Mouse (Mus musculus) MEL (cell line): Measurements from ENCODE around the gene Poc1a. TPM values are rescaled to one million over a fixed set of nuclear protein-coding genes. Genes with fewer than 3 reads are reported as not detected.

Experiments used
- DNase-seq: peaks from one replicate; pipeline ENCODE4 v3.0.0; 2011; ENCODE audit warnings: low read depth, low spot score
- H3K27ac ChIP-seq: 2 replicates; pipeline ENCODE4 v1.5.1; 2012; ENCODE audit warnings: low read depth, mild to moderate bottlenecking, control low read depth, low read length, moderate library complexity; ENCODE audit not compliant: control insufficient read depth
- H3K27me3 ChIP-seq, 2 experiments: fragments of 150-350 bp in 1 of 2; sonication (generic) in 1 of 2; 2 replicates each; pipeline ENCODE4 v1.6.1; 2012; ENCODE audit warnings: low read length in 2 of 2, mild to moderate bottlenecking in 2 of 2, improper control_type of control experiment in 1 of 2, moderate library complexity in 1 of 2; ENCODE audit not compliant: insufficient read depth in 2 of 2, control insufficient read depth in 1 of 2
- H3K36me3 ChIP-seq, 2 experiments: 2 replicates each; pipeline ENCODE4 v1.6.1; 2012 to 2014; ENCODE audit warnings: low read length in 2 of 2, improper control_type of control experiment in 1 of 2, inconsistent platforms in 1 of 2, mild to moderate bottlenecking in 1 of 2; ENCODE audit not compliant: insufficient read depth in 2 of 2, control insufficient read depth in 1 of 2
- H3K4me1 ChIP-seq, 2 experiments: fragments of 150-350 bp in 1 of 2; sonication (generic) in 1 of 2; 2 replicates each; pipeline ENCODE4 v1.6.1; 2012; ENCODE audit warnings: low read length in 2 of 2, improper control_type of control experiment in 1 of 2, mild to moderate bottlenecking in 1 of 2; ENCODE audit not compliant: insufficient read depth in 2 of 2, control insufficient read depth in 1 of 2
- H3K4me3 ChIP-seq, 2 experiments: fragments of 150-350 bp in 1 of 2; sonication (generic) in 1 of 2; 2 replicates each; pipeline ENCODE4 v1.5.1; 2012; ENCODE audit warnings: low read depth in 2 of 2, low read length in 2 of 2, mild to moderate bottlenecking in 2 of 2, moderate library complexity in 2 of 2, control low read depth in 1 of 2, improper control_type of control experiment in 1 of 2; ENCODE audit not compliant: control insufficient read depth in 1 of 2, insufficient read depth in 1 of 2
- H3K79me2 ChIP-seq: 2 replicates; pipeline ENCODE4 v1.6.1; 2012; ENCODE audit warnings: mild to moderate bottlenecking, low read length, moderate library complexity; ENCODE audit not compliant: control insufficient read depth, poor library complexity, insufficient read depth
- H3K9ac ChIP-seq: 2 replicates; pipeline ENCODE4 v1.6.1; 2012; ENCODE audit warnings: low read depth, mild to moderate bottlenecking, control low read depth, low read length, moderate library complexity; ENCODE audit not compliant: control insufficient read depth, poor library complexity, severe bottlenecking
- H3K9me3 ChIP-seq: fragments of 150-350 bp; sonication (generic); replicated peaks from 2 replicates; pipeline ENCODE4 v1.6.1; 2012; ENCODE audit warnings: mild to moderate bottlenecking, low read length, improper control_type of control experiment, moderate library complexity; ENCODE audit not compliant: insufficient read depth
- BHLHE40 ChIP-seq: IDR thresholded peaks from 2 replicates; pipeline ENCODE4 v1.6.1; 2012; ENCODE audit warnings: low read depth, mild to moderate bottlenecking, inconsistent platforms, low read length, improper control_type of control experiment, borderline replicate concordance
- CHD1 ChIP-seq: IDR thresholded peaks from 2 replicates; pipeline ENCODE4 v1.6.1; 2012; ENCODE audit warnings: low read depth, mild to moderate bottlenecking, inconsistent platforms, low read length, improper control_type of control experiment
- CTCF ChIP-seq, 3 experiments: IDR thresholded peaks in 2 of 3; conservative IDR thresholded peaks in 1 of 3; 2 replicates each; pipeline ENCODE4 v1.5.1; 2011 to 2012; ENCODE audit warnings: low read length in 3 of 3, low read depth in 2 of 3, mild to moderate bottlenecking in 2 of 3, improper control_type of control experiment in 1 of 3, inconsistent platforms in 1 of 3, mixed read lengths in 1 of 3, moderate library complexity in 1 of 3; ENCODE audit not compliant: control insufficient read depth in 1 of 3, insufficient read depth in 1 of 3, poor library complexity in 1 of 3, severe bottlenecking in 1 of 3
- ELF1 ChIP-seq: IDR thresholded peaks from 2 replicates; pipeline ENCODE4 v1.6.1; 2014; ENCODE audit warnings: low read depth, mild to moderate bottlenecking, inconsistent platforms, low read length, improper control_type of control experiment, moderate library complexity
- EP300 ChIP-seq, 2 experiments: IDR thresholded peaks; 2 replicates each; pipeline ENCODE4 v1.6.1; 2011; ENCODE audit warnings: improper control_type of control experiment in 2 of 2, low read length in 2 of 2, low read depth in 1 of 2, mild to moderate bottlenecking in 1 of 2
- GATA1 ChIP-seq: IDR thresholded peaks from 2 replicates; pipeline ENCODE4 v1.6.1; 2011; ENCODE audit warnings: low read depth, low read length, improper control_type of control experiment
- HCFC1 ChIP-seq: IDR thresholded peaks from 2 replicates; pipeline ENCODE4 v1.6.1; 2012; ENCODE audit warnings: low read depth, mild to moderate bottlenecking, inconsistent platforms, low read length, improper control_type of control experiment, moderate library complexity
- JUND ChIP-seq: IDR thresholded peaks from 2 replicates; pipeline ENCODE4 v1.6.1; 2011; ENCODE audit warnings: low read depth, mild to moderate bottlenecking, improper control_type of control experiment, low read length
- KAT2A ChIP-seq: conservative IDR thresholded peaks from 2 replicates; pipeline ENCODE4 v1.6.1; 2012; ENCODE audit warnings: low read depth, low read length, improper control_type of control experiment, inconsistent platforms
- MAFK ChIP-seq: IDR thresholded peaks from 2 replicates; pipeline ENCODE4 v1.6.1; 2011; ENCODE audit warnings: low read depth, mild to moderate bottlenecking, low read length, improper control_type of control experiment, borderline replicate concordance
- MAX ChIP-seq: IDR thresholded peaks from 2 replicates; pipeline ENCODE4 v1.6.1; 2011; ENCODE audit warnings: low read length, improper control_type of control experiment
- MXI1 ChIP-seq: IDR thresholded peaks from 2 replicates; pipeline ENCODE4 v1.6.1; 2011; ENCODE audit warnings: mild to moderate bottlenecking, low read depth, low read length, improper control_type of control experiment
- MYC ChIP-seq: IDR thresholded peaks from 2 replicates; pipeline ENCODE4 v1.6.1; 2011; ENCODE audit warnings: low read depth, mild to moderate bottlenecking, low read length, improper control_type of control experiment, moderate library complexity
- NELFE ChIP-seq: IDR thresholded peaks from 2 replicates; pipeline ENCODE4 v1.6.1; 2011; ENCODE audit warnings: low read depth, low read length, improper control_type of control experiment
- NRF1 ChIP-seq: IDR thresholded peaks from 2 replicates; pipeline ENCODE4 v1.6.1; 2014; ENCODE audit warnings: low read depth, mild to moderate bottlenecking, inconsistent platforms, low read length, improper control_type of control experiment, moderate library complexity; ENCODE audit not compliant: poor library complexity, insufficient read depth, severe bottlenecking
- POLR2A ChIP-seq, 2 experiments: IDR thresholded peaks; 2 replicates each; pipeline ENCODE4 v1.6.1; 2011 to 2012; ENCODE audit warnings: low read length in 2 of 2, mild to moderate bottlenecking in 2 of 2, control low read depth in 1 of 2, improper control_type of control experiment in 1 of 2, low read depth in 1 of 2, moderate library complexity in 1 of 2; ENCODE audit not compliant: control insufficient read depth in 1 of 2, insufficient read depth in 1 of 2, poor library complexity in 1 of 2
- POLR2AphosphoS5 ChIP-seq: IDR thresholded peaks from 2 replicates; pipeline ENCODE4 v1.6.1; 2012; ENCODE audit warnings: low read depth, borderline replicate concordance, mild to moderate bottlenecking, inconsistent platforms, low read length, moderate library complexity, mixed read lengths
- RCOR1 ChIP-seq: IDR thresholded peaks from 2 replicates; pipeline ENCODE4 v1.6.1; 2012; ENCODE audit warnings: low read depth, mild to moderate bottlenecking, inconsistent platforms, low read length, improper control_type of control experiment
- SIN3A ChIP-seq: IDR thresholded peaks from 2 replicates; pipeline ENCODE4 v1.6.1; 2012; ENCODE audit warnings: low read length, improper control_type of control experiment, inconsistent platforms
- TCF12 ChIP-seq: IDR thresholded peaks from 2 replicates; pipeline ENCODE4 v1.6.1; 2014; ENCODE audit warnings: low read depth, mild to moderate bottlenecking, inconsistent platforms, low read length, improper control_type of control experiment, moderate library complexity
- UBTF ChIP-seq: IDR thresholded peaks from 2 replicates; pipeline ENCODE4 v1.6.1; 2012; ENCODE audit warnings: low read depth, mild to moderate bottlenecking, inconsistent platforms, low read length, improper control_type of control experiment, moderate library complexity, borderline replicate concordance; ENCODE audit not compliant: insufficient read depth
- USF1 ChIP-seq: IDR thresholded peaks from 2 replicates; pipeline ENCODE4 v1.6.1; 2014; ENCODE audit warnings: low read depth, mild to moderate bottlenecking, inconsistent platforms, low read length, improper control_type of control experiment, moderate library complexity
- USF2 ChIP-seq, 2 experiments: IDR thresholded peaks; 2 replicates each; pipeline ENCODE4 v1.6.1; 2011 to 2012; ENCODE audit warnings: improper control_type of control experiment in 2 of 2, low read length in 2 of 2, borderline replicate concordance in 1 of 2, inconsistent platforms in 1 of 2, low read depth in 1 of 2, mild to moderate bottlenecking in 1 of 2; ENCODE audit not compliant: insufficient read depth in 1 of 2
- ZC3H11A ChIP-seq: IDR thresholded peaks from 2 replicates; pipeline ENCODE4 v1.6.1; 2012; ENCODE audit warnings: low read depth, mild to moderate bottlenecking, inconsistent platforms, low read length, improper control_type of control experiment
- ZKSCAN1 ChIP-seq: IDR thresholded peaks from 2 replicates; pipeline ENCODE4 v1.6.1; 2012; ENCODE audit warnings: low read depth, mild to moderate bottlenecking, inconsistent platforms, low read length, improper control_type of control experiment, moderate library complexity
- polyA plus RNA-seq, 2 experiments: library from polyadenylated mRNA; stranded (reverse) in 1 of 2; unstranded in 1 of 2; fragments of >175 nt in 1 of 2; fragments of >200 nt in 1 of 2; gene quantifications; 2 replicates each; pipeline versions ENCODE4 v1.2.1 to v1.2.4; 2012; ENCODE audit warnings: low replicate concordance in 2 of 2, low read depth in 1 of 2; ENCODE audit not compliant: insufficient read length in 2 of 2, insufficient read depth in 1 of 2, missing spikeins in 1 of 2
- total RNA-seq: library from RNA; depleted of rRNA; stranded (reverse); fragments of 300-350 nt; gene quantifications from 2 replicates; pipeline ENCODE4 v1.2.3, GENCODE M21; 2012

Gene Poc1a
- total and polyA plus RNA-seq, 3 experiments = 33.8 to 41.3 TPM; not detected in 1

- H3K36me3 ChIP-seq = no peaks in the 10 kb centered on the region; a peak in 1 of 4 replicates
- TF ChIP-seq GATA1 = no peak
- TF ChIP-seq CHD1 = no peak
- TF ChIP-seq MAFK = no peak
- no peak for TF ChIP-seq ZKSCAN1
- no peak for TF ChIP-seq RCOR1
- TF ChIP-seq ZC3H11A = no peak
- TF ChIP-seq NELFE = no peak
- no peak for TF ChIP-seq CTCF (IDR thresholded peaks at IDR 0.05 in 2 of 3, conservative IDR thresholded peaks at IDR 0.05 in 1 of 3; ENCODE audit: control insufficient read depth in 1 of 3, insufficient read depth in 1 of 3, low read depth in 2 of 3, low read length in 3 of 3, poor library complexity in 1 of 3, severe bottlenecking in 1 of 3)
- TF ChIP-seq POLR2A (IDR thresholded peaks at IDR 0.05; ENCODE audit: control insufficient read depth in 1 of 2, insufficient read depth in 1 of 2, low read depth in 1 of 2, low read length in 2 of 2, poor library complexity in 1 of 2) = no peak
- TF ChIP-seq TCF12 = no peak
- TF ChIP-seq, all 39 proteins: peak for 0
- DNase-seq = no peak
Observed at GRCm38 (mm10) chr9:106309859-106310258, 29.0 kb downstream of the Poc1a start.

DNA sequence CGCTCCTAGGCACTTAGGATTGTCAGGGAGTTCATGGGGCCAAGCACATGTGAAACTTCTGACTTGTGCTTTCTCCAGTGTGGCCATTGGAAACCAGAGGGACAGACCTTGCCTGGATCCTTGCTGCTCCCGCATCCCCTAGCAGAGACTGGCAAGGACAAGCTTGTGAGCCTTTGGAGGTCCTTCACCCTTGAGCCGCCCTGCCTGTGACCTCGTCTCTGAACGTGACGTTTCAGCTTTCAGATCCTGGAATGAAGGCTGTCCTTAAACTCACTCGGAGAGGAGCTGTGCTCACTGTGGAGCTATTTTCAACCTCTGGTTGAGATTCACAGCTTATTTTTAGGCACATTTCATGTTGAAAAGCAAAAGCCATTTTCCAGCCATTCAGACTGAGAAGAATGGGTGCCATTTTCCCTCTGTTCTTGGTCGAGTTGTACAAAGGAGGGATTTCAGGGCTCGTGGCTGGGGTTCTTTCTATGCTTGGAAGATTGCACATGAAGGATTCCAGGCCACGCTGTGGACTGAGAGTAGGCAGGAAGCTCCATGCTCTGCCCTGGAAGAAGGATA, 30.8 kb downstream of the Poc1a start:
- no peak for DNase-seq
- no peaks in the 10 kb centered on the region; a peak in 1 of 4 replicates for H3K36me3 ChIP-seq
- no peak overlapping the region for H3K4me3 ChIP-seq
- H3K27me3 ChIP-seq = no peaks in the 10 kb centered on the region
- no peak overlapping the region for H3K9ac ChIP-seq
- H3K4me1 ChIP-seq = no peaks in the 10 kb centered on the region
- no peak overlapping the region for H3K27ac ChIP-seq
- TF ChIP-seq EP300 (IDR thresholded peaks at IDR 0.05; ENCODE audit: low read depth in 1 of 2, low read length in 2 of 2) (no peak), HCFC1 (no peak), ELF1 (no peak), TCF12 (no peak), USF2 (IDR thresholded peaks at IDR 0.05; ENCODE audit: borderline replicate concordance in 1 of 2, insufficient read depth in 1 of 2, low read depth in 1 of 2, low read length in 2 of 2) (no peak), MAX (no peak), JUND (no peak), SIN3A (no peak), UBTF (no peak), USF1 (no peak), BHLHE40 (no peak), MYC (no peak), POLR2AphosphoS5 (no peak), RCOR1 (no peak), NRF1 (no peak), CHD1 (no peak), KAT2A (no peak), MXI1 (no peak)
- no peaks in the 10 kb centered on the region for H3K9me3 ChIP-seq
- H3K79me2 ChIP-seq = no peaks in the 10 kb centered on the region

More at GRCm38 (mm10) chr9:106309859-106310258, 29.0 kb downstream of the Poc1a start:
- Histone ChIP-seq H3K9me3 (no peaks in the 10 kb centered on the region), H3K79me2 (no peaks in the 10 kb centered on the region), H3K4me1 (no peaks in the 10 kb centered on the region), H3K4me3 (no peak overlapping the region), H3K27me3 (no peaks in the 10 kb centered on the region), H3K9ac (no peak overlapping the region), H3K27ac (no peak overlapping the region)
